Mouse (Mus musculus) MEL (cell line): ENCODE data around the gene Abcc4. TPM values are rescaled to one million over a fixed set of nuclear protein-coding genes. Genes with fewer than 3 reads are reported as not detected.

Experiments
- DNase-seq: peaks from one replicate; pipeline ENCODE4 v3.0.0; 2011; ENCODE audit warnings: low read depth, low spot score
- H3K27ac ChIP-seq: 2 replicates; pipeline ENCODE4 v1.5.1; 2012; ENCODE audit warnings: low read depth, mild to moderate bottlenecking, control low read depth, low read length, moderate library complexity; ENCODE audit not compliant: control insufficient read depth
- H3K27me3 ChIP-seq, 2 experiments: fragments of 150-350 bp in 1 of 2; sonication (generic) in 1 of 2; 2 replicates each; pipeline ENCODE4 v1.6.1; 2012; ENCODE audit warnings: low read length in 2 of 2, mild to moderate bottlenecking in 2 of 2, improper control_type of control experiment in 1 of 2, moderate library complexity in 1 of 2; ENCODE audit not compliant: insufficient read depth in 2 of 2, control insufficient read depth in 1 of 2
- H3K36me3 ChIP-seq, 2 experiments: 2 replicates each; pipeline ENCODE4 v1.6.1; 2012 to 2014; ENCODE audit warnings: low read length in 2 of 2, improper control_type of control experiment in 1 of 2, inconsistent platforms in 1 of 2, mild to moderate bottlenecking in 1 of 2; ENCODE audit not compliant: insufficient read depth in 2 of 2, control insufficient read depth in 1 of 2
- H3K4me1 ChIP-seq, 2 experiments: fragments of 150-350 bp in 1 of 2; sonication (generic) in 1 of 2; 2 replicates each; pipeline ENCODE4 v1.6.1; 2012; ENCODE audit warnings: low read length in 2 of 2, improper control_type of control experiment in 1 of 2, mild to moderate bottlenecking in 1 of 2; ENCODE audit not compliant: insufficient read depth in 2 of 2, control insufficient read depth in 1 of 2
- H3K4me3 ChIP-seq, 2 experiments: fragments of 150-350 bp in 1 of 2; sonication (generic) in 1 of 2; 2 replicates each; pipeline ENCODE4 v1.5.1; 2012; ENCODE audit warnings: low read depth in 2 of 2, low read length in 2 of 2, mild to moderate bottlenecking in 2 of 2, moderate library complexity in 2 of 2, control low read depth in 1 of 2, improper control_type of control experiment in 1 of 2; ENCODE audit not compliant: control insufficient read depth in 1 of 2, insufficient read depth in 1 of 2
- H3K79me2 ChIP-seq: 2 replicates; pipeline ENCODE4 v1.6.1; 2012; ENCODE audit warnings: mild to moderate bottlenecking, low read length, moderate library complexity; ENCODE audit not compliant: control insufficient read depth, poor library complexity, insufficient read depth
- H3K9ac ChIP-seq: 2 replicates; pipeline ENCODE4 v1.6.1; 2012; ENCODE audit warnings: low read depth, mild to moderate bottlenecking, control low read depth, low read length, moderate library complexity; ENCODE audit not compliant: control insufficient read depth, poor library complexity, severe bottlenecking
- H3K9me3 ChIP-seq: fragments of 150-350 bp; sonication (generic); replicated peaks from 2 replicates; pipeline ENCODE4 v1.6.1; 2012; ENCODE audit warnings: mild to moderate bottlenecking, low read length, improper control_type of control experiment, moderate library complexity; ENCODE audit not compliant: insufficient read depth
- BHLHE40 ChIP-seq: IDR thresholded peaks from 2 replicates; pipeline ENCODE4 v1.6.1; 2012; ENCODE audit warnings: low read depth, mild to moderate bottlenecking, inconsistent platforms, low read length, improper control_type of control experiment, borderline replicate concordance
- CHD1 ChIP-seq: IDR thresholded peaks from 2 replicates; pipeline ENCODE4 v1.6.1; 2012; ENCODE audit warnings: low read depth, mild to moderate bottlenecking, inconsistent platforms, low read length, improper control_type of control experiment
- CHD2 ChIP-seq: IDR thresholded peaks from 2 replicates; pipeline ENCODE4 v1.6.1; 2011; ENCODE audit warnings: low read length, improper control_type of control experiment
- E2F4 ChIP-seq: IDR thresholded peaks from 2 replicates; pipeline ENCODE4 v1.6.1; 2011; ENCODE audit warnings: low read depth, low read length, improper control_type of control experiment, borderline replicate concordance
- ELF1 ChIP-seq: IDR thresholded peaks from 2 replicates; pipeline ENCODE4 v1.6.1; 2014; ENCODE audit warnings: low read depth, mild to moderate bottlenecking, inconsistent platforms, low read length, improper control_type of control experiment, moderate library complexity
- EP300 ChIP-seq, 2 experiments: IDR thresholded peaks; 2 replicates each; pipeline ENCODE4 v1.6.1; 2011; ENCODE audit warnings: improper control_type of control experiment in 2 of 2, low read length in 2 of 2, low read depth in 1 of 2, mild to moderate bottlenecking in 1 of 2
- HCFC1 ChIP-seq: IDR thresholded peaks from 2 replicates; pipeline ENCODE4 v1.6.1; 2012; ENCODE audit warnings: low read depth, mild to moderate bottlenecking, inconsistent platforms, low read length, improper control_type of control experiment, moderate library complexity
- MYB ChIP-seq: IDR thresholded peaks from 2 replicates; pipeline ENCODE4 v1.6.1; 2011; ENCODE audit warnings: mild to moderate bottlenecking, low read depth, low read length, improper control_type of control experiment
- MYC ChIP-seq: IDR thresholded peaks from 2 replicates; pipeline ENCODE4 v1.6.1; 2011; ENCODE audit warnings: low read depth, mild to moderate bottlenecking, low read length, improper control_type of control experiment, moderate library complexity
- POLR2AphosphoS2 ChIP-seq: IDR thresholded peaks from 2 replicates; pipeline ENCODE4 v1.6.1; 2011; ENCODE audit warnings: low read length, improper control_type of control experiment
- SIN3A ChIP-seq: IDR thresholded peaks from 2 replicates; pipeline ENCODE4 v1.6.1; 2012; ENCODE audit warnings: low read length, improper control_type of control experiment, inconsistent platforms
- SMC3 ChIP-seq: IDR thresholded peaks from 2 replicates; pipeline ENCODE4 v1.6.1; 2011; ENCODE audit warnings: low read depth, low read length, improper control_type of control experiment
- ZKSCAN1 ChIP-seq: IDR thresholded peaks from 2 replicates; pipeline ENCODE4 v1.6.1; 2012; ENCODE audit warnings: low read depth, mild to moderate bottlenecking, inconsistent platforms, low read length, improper control_type of control experiment, moderate library complexity
- polyA plus RNA-seq, 2 experiments: library from polyadenylated mRNA; stranded (reverse) in 1 of 2; unstranded in 1 of 2; fragments of >175 nt in 1 of 2; fragments of >200 nt in 1 of 2; gene quantifications; 2 replicates each; pipeline versions ENCODE4 v1.2.1 to v1.2.4; 2012; ENCODE audit warnings: low replicate concordance in 2 of 2, low read depth in 1 of 2; ENCODE audit not compliant: insufficient read length in 2 of 2, insufficient read depth in 1 of 2, missing spikeins in 1 of 2
- total RNA-seq: library from RNA; depleted of rRNA; stranded (reverse); fragments of 300-350 nt; gene quantifications from 2 replicates; pipeline ENCODE4 v1.2.3, GENCODE M21; 2012

The Abcc4 gene
- total and polyA plus RNA-seq, 3 experiments = 7.1 to 8.4 TPM; not detected in 1

GRCm38 (mm10) chr14:118551725-118552285, 154.2 kb downstream of the Abcc4 start (continued):
- TF ChIP-seq POLR2AphosphoS2 (no peak), EP300 (IDR thresholded peaks at IDR 0.05; ENCODE audit: low read depth in 1 of 2, low read length in 2 of 2) (peak; percentile 78 to 91; a peak in 3 of 4 replicates), ELF1 (no peak)

- DNase-seq = peak; percentile 27
- peak overlapping the region; percentile 98 for H3K27ac ChIP-seq
- H3K27me3 ChIP-seq = no peaks in the 10 kb centered on the region
- H3K36me3 ChIP-seq = peaks cover 0 to 5% of the 10 kb centered on the region in 2 experiments; a peak in 2 of 4 replicates
- H3K9ac ChIP-seq = peak overlapping the region; percentile 84
- H3K4me3 ChIP-seq = peak overlapping the region; percentile 60 to 61
- H3K4me1 ChIP-seq = peaks cover 0 to 6% of the 10 kb centered on the region in 2 experiments; a peak in 2 of 4 replicates
- H3K79me2 ChIP-seq = no peaks in the 10 kb centered on the region
- H3K9me3 ChIP-seq = no peaks in the 10 kb centered on the region
- no peak for TF ChIP-seq E2F4
- TF ChIP-seq MYC = no peak
- no peak for TF ChIP-seq HCFC1
- TF ChIP-seq SMC3 = no peak
- TF ChIP-seq CHD2 = no peak
- no peak for TF ChIP-seq CHD1
- no peak for TF ChIP-seq SIN3A
- TF ChIP-seq BHLHE40 = no peak
These were observed 154.8 kb downstream of the Abcc4 start for GRCm38 (mm10) chr14:118551061-118551724.

GRCm38 (mm10) chr14:118544493-118544892, 161.5 kb downstream of the Abcc4 start:
- no peak overlapping the region for H3K4me3 ChIP-seq
- no peaks in the 10 kb centered on the region for H3K36me3 ChIP-seq
- no peak overlapping the region for H3K27ac ChIP-seq
- no peaks in the 10 kb centered on the region for H3K27me3 ChIP-seq
- TF ChIP-seq ZKSCAN1 (no peak), MYB (no peak)
- H3K9me3 ChIP-seq = no peaks in the 10 kb centered on the region
- no peak overlapping the region for H3K9ac ChIP-seq
- no peaks in the 10 kb centered on the region for H3K79me2 ChIP-seq
- DNase-seq = no peak
- H3K4me1 ChIP-seq = no peaks in the 10 kb centered on the region
